Mouse (Mus musculus) left cerebral cortex, adult 11 months (tissue): Measurements from ENCODE around the gene Hamp2.
"Not testable (repeated sequence)": the region's sequence is repeated elsewhere in the genome, so short reads cannot be mapped to it uniquely, and the experiment has no call there.

Source experiments
- DNase-seq: peaks from one replicate; pipeline ENCODE4 v3.0.0; 2022; ENCODE audit warnings: low spot score

Gene Hamp2

GRCm38 (mm10) chr7:30924581-30924980 is at the start of gene Hamp2:
TSS of gene Hamp2 (minus strand) at chr7:30924681.
- DNase-seq, result not testable (repeated sequence)

DNA sequence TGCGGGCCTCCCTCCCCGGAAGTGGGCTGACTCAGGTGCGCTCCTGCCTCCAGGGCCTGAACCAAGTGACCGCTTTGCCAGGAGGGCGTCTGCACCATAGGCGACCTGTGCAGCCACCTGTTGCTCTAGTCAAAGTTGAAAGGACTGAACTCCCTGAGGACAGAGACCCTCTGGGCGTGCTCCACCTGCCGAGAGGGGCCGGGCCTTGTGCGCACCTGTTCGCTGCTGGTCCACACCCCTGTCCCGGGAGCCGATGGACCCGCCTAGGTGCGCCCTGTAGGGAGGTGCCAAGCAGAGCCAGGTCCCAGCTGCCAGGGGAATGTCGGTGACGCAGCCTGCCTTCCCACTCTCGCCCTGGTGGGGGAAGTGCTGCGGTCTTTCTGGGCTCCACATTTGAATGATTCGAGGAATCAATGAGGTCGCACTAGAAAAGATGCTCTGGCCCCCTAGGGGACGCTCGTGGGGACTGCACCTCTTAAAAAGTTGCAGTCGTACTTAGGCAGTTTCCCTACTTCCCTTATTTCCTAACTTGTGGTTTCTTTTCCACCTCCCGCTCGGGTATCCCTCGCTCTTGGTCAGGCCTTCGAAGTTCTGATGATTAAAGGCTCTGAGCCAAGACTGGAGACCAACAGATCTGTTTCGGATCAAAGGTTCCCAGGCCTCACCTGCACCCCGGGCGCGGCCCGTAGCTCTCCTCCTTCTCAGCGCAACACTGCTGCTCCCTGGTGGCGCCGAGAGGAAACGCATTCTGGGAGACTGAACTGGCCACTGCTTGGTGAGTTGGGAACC is 49.2 kb upstream of the Hamp2 start, which contains the start of gene Fam187b:
Gene Fam187b, plus strand, starts transcription at position 290 of the 789 bp plus-strand sequence.
- DNase-seq, result no peak

DNA sequence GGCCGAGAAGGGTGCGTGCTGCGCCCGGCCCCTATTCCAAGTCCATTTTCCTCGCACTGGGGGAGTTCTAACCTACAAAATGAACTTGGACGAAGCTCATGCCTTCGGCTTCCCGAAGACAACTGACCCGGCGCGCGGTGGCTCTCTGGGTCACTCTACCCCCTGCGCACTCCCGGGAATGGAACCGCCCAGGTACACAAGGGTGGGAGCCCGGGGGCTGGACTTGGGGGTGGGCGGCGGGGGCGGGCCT is 48.7 kb upstream of the Hamp2 start, which contains the start of gene Lsr:
Gene Lsr, minus strand, starts transcription at position 214 of the 250 bp plus-strand sequence.
- no peak for DNase-seq

- DNase-seq, result no peak
Observed at GRCm38 (mm10) chr7:30972426-30973250, 48.2 kb upstream of the Hamp2 start.

GRCm38 (mm10) chr7:30971901-30972300 is 47.4 kb upstream of the Hamp2 start:
- DNase-seq, result no peak

- DNase-seq, result no peak
Observed at GRCm38 (mm10) chr7:30969174-30969573, 44.7 kb upstream of the Hamp2 start.

DNA sequence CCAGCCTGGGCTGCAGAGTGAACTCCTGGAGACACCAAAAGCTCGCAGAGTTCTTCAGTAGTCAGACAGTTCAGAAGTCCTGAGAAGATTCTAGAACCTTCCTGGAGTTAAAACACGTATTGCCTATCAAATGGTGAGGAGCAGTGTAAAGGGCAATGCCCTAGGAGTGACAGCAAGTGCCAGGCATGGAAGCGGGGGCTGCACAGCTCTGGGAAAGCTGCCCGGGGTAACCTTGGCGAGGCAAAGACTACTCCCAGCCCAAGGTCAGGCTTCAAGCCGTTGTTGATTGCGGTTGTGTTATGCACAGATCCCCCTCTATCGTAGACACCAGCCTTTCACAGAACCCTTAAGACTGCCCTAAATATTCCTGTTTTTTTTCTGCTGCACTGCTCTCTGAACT is 44.1 kb upstream of the Hamp2 start:
- no peak for DNase-seq

- no peak for DNase-seq
Observed at GRCm38 (mm10) chr7:30966657-30967056, 42.2 kb upstream of the Hamp2 start.

GRCm38 (mm10) chr7:30965677-30966076 is 41.2 kb upstream of the Hamp2 start:
- no peak for DNase-seq

GRCm38 (mm10) chr7:30964366-30964765 is 39.9 kb upstream of the Hamp2 start:
- no peak for DNase-seq

GRCm38 (mm10) chr7:30962862-30963261 is 38.4 kb upstream of the Hamp2 start:
- no peak for DNase-seq

DNA sequence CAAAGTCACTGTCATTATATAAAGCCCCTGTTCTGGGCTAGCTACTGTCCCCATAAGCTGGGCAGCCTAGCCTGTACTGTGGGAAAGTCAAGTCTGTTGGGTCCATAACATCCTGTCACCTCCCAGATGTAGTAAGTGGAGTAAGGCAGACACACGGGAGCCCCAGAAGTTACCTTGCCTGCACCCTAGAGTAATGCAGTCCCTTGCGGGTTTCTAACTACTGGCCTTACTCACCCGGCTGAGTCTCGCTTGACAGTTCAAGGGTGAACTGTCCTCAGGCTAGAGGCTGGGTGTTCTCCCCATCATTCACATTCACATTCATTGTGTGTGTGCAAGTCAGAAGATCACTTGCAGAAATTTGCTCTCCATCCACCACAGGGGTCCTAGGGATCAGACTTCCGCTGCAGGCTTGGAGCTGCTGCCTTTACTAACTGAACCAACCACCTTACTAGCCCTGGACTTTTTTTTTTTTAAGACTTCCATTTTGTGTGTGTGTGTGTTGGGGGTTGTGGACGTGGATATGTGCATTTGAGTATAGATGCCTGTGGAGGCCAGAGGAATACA is 35.4 kb upstream of the Hamp2 start:
- DNase-seq, result no peak

DNA sequence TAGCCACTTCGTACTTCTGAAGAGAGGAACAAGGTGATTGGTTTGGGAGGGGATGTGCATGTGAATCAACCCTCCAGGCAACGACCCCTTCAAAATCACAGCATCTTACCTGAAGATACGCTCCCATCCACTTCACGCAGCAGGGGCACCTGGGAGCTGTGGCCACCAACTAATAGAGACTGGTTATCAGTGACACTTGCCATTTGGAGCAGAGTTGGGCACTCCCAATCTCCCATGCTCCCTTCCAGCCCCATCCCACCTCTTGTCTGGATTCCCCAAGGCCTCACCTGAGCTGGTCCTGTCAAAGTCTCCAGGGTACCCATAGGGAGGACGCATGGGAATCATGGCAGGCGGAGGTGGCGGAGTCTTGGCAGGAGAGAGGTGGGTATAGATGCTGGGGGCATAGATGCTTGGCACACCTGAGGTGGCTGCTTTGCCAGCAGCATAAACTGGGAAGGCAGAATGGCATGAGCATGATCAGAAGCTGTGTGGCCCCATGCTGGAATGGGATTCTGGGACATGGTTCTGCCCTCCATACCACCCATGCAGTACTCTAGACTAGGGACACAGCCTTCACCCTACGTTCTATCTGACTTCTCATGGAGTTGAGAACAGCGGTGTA is 34.5 kb upstream of the Hamp2 start:
- no peak for DNase-seq

DNA sequence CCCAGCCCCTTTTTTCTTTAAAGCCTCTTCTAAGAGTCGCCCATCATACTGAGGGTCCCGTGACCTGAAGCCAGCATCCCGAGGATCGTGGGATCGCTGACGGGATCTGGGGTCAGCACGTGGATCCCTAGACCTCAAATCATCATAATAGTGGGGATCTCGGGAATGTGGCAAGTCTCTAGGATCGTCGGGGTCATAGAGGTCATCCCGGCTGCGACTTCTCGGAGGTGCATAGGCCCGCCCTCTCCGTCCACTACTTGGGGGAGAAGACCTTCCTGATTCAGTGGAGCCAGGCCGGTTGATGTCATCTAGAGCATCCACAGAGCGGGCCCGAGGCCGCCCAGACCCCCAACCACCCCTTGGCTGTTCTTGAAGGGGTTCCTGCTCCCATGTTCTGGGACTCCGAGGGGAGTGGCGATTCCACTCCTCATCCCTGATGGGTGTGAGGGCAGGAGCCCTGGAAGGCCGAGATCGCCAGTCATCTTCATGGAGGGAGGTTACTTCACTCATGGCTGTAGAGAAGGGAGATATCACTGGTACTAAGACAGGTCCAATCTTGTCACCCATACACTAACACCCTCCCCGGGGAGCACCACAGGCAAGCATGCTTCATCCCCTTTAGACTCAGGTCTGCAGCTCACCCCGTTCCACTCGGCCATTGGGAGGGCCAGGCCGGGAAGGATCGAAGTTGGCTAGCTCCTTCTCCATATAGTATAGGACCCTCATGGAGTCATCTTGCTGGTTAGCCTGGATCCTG is 33.8 kb upstream of the Hamp2 start:
- DNase-seq, result no peak

- peak; percentile 83 for DNase-seq
Observed at GRCm38 (mm10) chr7:30957367-30957783, 32.9 kb upstream of the Hamp2 start.

GRCm38 (mm10) chr7:30956756-30957366 is 32.4 kb upstream of the Hamp2 start, which contains the start of gene Usf2:
TSS of gene Usf2 (minus strand) at chr7:30956803.
- no peak for DNase-seq

DNA sequence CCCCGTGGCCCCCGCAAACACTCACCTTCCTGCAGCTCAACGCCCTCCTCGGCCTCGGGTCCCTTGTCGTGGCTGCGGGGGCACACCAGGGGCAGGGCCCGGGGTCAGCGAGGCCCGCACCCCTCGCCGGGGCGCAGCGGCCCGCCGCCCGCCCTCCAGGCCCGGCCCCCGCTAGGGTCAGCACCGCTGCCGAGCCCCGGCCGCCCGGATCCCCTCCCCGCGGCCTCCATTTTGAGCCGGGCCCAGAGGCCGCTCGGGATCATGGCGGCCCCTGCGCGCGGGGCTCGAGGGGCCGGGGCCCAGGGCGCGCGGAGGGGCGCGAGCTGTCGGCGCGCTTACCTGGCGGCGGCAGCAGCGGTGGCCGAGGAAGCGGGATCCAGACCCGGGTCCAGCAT is 31.9 kb upstream of the Hamp2 start:
- no peak for DNase-seq

- peak; percentile 77 for DNase-seq
Observed at GRCm38 (mm10) chr7:30955584-30956356, 31.3 kb upstream of the Hamp2 start.

- no peak for DNase-seq
Observed at GRCm38 (mm10) chr7:30954971-30955520, 30.6 kb upstream of the Hamp2 start.

- no peak for DNase-seq
Observed at GRCm38 (mm10) chr7:30954036-30954435, 29.6 kb upstream of the Hamp2 start.
